Mouse (Mus musculus): Measurements from ENCODE around the gene Gm47985.
"Not testable (repeated sequence)": the region's sequence is repeated elsewhere in the genome, so short reads cannot be mapped to it uniquely, and the experiment has no call there.

Gene Gm47985

DNA sequence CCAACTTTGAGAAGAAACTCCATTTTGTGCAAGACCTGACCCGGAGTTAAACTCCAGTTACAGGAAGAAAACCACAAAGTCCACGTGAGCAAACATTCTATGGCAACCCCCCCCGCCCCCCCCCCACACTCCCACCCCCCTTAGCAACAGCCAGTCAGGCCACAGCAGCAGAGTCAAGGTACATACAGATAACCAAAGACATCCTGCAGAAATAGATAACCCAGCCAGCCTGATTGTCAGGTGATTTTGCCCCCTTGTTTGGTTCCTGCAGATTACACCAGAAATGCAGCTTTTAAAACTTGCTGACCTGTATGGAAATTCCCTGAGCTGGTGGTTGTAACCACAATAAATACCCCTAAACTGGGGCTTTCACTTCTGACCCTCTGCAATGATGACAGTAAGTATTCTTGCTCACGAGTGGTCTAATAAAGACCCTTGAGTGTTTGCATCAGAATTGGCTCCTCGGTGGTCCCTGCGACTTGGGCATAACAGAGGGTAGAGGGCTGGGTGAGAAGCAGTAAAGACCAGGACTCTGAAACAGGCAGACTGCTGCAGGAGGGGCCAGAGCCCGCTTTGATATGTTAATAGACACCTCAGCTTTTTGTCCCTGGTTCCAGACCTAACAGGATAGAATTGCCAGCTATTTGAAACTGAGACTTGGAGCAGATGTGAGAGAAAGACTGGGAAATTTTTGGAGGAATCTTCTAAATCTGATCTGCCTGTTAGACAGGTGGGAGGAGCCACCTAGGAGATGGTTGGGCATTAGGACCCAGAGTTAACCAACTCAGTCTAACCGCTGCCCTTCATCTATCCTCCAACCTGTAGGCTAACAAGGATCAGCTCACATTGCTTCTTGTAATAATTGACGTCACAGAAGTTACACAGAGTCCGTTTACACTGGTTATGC lies 5.1 kb upstream of the Gm47985 start:
- no peak for DNase-seq (ENCODE audit: low read depth, low spot score)

DNA sequence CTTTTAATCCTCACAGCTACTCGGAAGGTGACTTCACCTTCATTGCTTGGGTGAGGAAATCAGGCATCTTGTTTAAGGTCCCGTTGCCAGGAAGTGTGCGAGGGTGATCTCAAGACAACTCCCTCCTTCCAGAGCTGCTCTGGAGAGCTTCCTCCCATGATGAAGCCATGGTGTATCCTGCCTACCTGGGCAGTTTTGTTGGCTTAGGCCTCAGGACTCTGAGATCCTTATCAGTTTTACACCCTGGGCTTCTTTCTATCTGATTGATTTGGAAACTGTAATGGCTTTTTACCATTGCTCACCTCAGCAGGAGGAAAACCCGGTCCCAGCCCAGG lies 4.4 kb upstream of the Gm47985 start:
- DNase-seq (ENCODE audit: low read depth, low spot score), result no peak

DNA sequence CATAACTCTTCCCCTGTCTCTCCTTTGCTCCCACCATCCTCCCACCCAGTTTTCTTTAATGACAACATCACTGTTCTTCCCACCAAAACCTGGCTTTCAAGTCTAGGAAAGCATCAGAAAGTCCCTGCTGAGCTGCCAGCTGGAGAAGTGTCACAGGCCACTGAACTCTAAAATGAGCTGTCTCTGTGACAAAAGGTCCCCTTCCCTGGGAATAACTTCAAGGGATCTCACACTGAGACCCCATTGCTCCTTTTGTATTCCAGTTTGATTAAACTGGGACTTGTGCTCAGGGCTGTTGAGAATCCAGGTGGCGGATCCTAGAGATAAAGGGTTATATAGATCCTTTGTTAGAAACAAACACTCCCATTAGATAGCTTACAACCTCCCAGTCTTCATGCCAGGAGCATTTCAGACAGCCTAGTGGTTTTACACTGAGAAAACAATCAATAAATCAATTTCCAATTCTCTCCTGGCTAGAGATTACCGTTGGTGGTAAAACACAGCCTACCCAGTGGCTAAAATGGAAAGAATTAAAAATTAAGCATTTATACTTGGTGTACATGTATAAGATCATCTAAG lies 3.7 kb upstream of the Gm47985 start:
- DNase-seq (ENCODE audit: low read depth, low spot score), result no peak

DNA sequence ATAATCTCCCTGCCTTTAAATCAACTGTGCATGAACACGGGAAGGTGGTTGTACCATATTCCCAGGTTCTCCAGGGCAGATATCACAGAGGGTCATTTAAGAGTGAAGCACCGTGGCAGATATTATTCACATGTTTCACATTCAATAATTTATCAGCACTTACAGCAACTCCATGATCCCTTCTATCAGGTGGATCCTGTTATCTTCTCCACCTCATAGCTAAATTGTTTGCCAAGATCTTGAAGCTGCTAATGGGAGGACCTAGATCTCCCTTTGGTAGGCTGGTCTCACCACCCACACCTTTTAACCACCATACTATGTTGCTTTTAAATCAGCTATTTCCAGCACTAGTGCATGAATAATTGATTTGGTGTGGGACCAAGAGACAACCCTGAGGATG lies 2.2 kb upstream of the Gm47985 start:
- DNase-seq (ENCODE audit: low read depth, low spot score), result no peak

DNA sequence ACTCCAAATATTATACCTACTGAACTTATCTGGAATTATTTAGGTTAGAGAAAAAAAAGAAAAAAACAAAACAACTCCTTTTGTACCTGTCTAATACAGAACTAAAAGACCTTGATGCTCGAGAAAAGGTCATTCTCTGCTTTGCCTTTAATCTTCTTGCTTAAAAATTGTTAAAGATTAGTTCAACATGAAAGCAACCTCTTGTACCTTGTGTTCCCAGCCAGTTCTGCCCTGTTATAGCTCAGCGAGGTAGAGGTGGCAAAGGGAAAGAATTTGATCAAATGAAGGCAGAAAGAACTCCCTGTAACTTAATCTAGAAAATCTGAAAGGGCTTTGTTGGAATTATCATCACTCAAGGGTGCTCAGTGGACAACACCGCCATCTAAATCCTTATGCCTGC lies 3.8 kb downstream of the Gm47985 start:
- not testable (repeated sequence) for DNase-seq (ENCODE audit: low read depth, low spot score)

DNA sequence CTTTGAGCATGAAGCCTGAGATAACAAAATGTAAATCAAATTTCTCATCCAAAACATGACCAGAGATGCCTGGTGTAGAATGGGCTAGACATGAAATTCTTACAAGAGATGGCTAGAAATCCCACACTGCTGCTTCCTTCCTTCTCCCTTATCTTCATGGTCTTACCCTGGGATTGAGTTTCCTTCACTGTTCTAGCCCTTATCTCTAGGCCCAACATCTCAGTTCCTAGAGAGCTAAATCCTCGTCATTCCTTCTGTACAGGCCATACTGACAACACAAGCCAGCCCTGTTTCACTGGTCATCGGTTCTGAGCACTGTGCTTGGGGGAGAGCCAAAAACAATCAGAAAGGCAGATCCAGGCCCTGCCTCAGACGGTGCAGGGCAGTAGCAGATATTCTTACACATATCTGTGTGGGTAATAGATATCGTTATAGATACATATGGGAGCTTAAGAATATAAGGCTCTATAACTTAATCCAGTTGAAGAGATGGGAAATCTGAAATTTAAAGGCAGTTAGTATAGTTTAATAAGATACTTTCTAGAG lies 4.6 kb downstream of the Gm47985 start:
- DNase-seq (ENCODE audit: low read depth, low spot score), result not testable (repeated sequence)

DNA sequence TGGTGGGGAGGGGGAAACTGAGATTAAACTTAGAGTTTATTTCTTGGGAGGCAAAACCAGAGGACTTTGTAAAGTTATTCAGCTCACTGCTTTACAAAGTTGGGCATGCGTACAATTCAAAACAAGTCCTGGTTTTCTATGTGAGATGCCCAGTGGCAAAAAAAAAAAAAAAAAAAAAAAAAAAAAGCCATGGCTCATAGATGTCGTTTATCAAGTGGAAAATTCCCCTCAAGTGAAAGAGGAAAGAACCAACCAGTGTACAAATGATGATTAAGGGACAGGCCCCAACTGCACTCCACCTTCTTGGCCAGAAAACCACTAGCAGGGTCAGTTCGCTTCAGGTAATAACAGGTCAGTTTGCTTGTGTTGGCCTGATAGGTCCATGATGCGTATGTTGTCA lies 6.1 kb downstream of the Gm47985 start:
- DNase-seq (ENCODE audit: low read depth, low spot score), result no peak

DNA sequence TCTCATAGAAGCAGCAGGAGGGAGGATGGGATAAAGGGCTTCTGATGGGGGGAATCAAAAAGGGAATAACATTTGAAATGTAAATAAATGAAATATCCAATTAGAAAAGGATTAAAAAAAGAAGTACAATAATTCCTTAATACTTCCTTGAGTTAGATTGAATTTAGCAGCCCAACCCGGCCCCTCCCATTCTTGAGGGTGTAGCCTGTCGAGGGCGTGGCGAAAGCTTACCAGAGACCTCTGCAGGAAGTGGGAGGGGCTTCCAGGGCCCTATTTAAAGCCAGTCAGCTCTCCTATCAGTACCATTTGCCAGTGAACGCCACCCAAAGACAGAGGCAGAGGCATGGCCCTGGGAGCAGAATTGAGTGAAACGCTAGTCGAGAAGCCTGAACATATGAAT lies 9.7 kb downstream of the Gm47985 start, which contains the start of gene Gm8947:
Gene Gm8947 (plus strand): TSS at position 302 of the 400 bp plus-strand sequence.
- not testable (repeated sequence) for DNase-seq (ENCODE audit: low read depth, low spot score)

DNA sequence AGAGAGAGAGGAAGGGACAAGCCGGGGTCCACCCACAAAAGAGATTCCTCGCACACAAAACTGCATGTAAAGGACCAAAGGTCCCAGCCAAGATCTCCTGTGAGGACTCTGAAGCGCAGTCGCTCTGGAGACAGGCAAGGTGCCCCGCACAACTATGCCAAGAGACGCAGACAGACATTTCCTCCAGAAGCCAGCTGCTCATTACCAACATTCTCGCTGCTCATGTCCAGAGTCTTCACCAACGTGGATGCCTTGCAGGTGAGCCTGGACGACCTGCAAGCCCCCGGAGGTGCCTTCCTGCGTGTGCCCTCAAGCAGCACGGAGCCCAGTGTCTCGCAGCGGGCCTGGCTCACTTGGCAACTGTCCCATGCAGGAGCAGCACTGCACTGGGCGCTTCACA lies 10.4 kb downstream of the Gm47985 start:
- DNase-seq (ENCODE audit: low read depth, low spot score), result not testable (repeated sequence)

DNA sequence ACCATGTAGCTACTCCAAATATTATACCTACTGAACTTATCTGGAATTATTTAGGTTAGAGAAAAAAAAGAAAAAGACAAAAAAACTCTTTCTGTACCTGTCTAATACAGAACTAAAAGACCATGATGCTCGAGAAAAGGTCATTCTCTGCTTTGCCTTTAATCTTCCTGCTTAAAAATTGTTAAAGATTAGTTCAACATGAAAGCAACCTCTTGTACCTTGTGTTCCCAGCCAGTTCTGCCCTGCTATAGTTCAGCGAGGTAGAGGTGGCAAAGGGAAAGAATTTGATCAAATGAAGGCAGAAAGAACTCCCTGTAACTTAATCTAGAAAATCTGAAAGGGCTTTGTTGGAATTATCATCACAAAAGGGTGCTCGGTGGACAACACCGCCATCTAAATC lies 13.6 kb downstream of the Gm47985 start:
- DNase-seq (ENCODE audit: low read depth, low spot score), result not testable (repeated sequence)

DNA sequence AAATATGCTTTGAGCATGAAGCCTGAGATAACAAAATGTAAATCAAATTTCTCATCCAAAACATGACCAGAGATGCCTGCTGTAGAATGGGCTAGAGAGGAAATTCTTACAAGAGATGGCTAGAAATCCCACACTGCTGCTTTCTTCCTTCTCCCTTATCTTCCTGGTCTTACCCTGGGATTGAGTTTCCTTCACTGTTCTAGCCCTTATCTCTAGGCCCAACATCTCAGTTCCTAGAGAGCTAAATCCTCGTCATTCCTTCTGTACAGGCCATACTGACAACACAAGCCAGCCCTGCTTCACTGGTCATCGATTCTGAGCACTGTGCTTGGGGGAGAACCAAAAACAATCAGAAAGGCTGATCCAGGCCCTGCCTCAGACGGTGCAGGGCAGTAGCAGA lies 14.4 kb downstream of the Gm47985 start:
- not testable (repeated sequence) for DNase-seq (ENCODE audit: low read depth, low spot score)

DNA sequence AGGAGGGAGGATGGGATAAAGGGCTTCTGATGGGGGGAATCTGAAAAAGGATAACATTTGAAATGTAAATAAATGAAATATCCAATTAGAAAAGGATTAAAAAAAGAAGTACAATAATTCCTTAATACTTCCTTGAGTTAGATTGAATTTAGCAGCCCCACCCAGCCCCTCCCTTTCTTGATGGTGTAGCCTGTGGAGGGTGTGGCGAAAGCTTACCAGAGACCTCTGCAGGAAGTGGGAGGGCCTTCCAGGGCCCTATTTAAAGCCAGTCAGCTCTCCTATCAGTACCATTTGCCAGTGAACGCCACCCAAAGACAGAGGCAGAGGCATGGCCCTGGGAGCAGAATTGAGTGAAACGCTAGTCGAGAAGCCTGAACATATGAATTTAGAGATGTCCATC lies 15.8 kb downstream of the Gm47985 start, which contains the start of gene Gm47995:
Gene Gm47995 (plus strand): TSS at position 329 of the 400 bp plus-strand sequence.
- not testable (repeated sequence) for DNase-seq (ENCODE audit: low read depth, low spot score)

DNA sequence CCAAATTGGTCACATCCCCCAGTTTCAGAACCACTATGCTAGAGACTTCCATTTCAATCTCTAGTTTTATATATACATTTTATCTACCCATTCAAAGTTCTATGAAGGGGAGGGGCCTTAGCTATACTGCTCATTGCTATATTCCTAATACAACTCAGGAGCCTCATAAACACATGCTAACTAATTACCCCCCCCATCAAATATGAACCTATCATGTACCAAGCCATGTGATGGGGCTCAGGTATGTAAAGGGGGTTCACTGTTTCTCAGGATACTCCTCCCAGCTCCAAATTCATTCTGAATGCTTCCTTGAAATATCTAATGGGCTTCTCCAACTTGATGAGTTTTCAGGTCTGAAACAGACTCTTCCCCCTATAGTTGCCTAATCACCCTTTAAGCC lies 18.3 kb downstream of the Gm47985 start:
- not testable (repeated sequence) for DNase-seq (ENCODE audit: low read depth, low spot score)

DNA sequence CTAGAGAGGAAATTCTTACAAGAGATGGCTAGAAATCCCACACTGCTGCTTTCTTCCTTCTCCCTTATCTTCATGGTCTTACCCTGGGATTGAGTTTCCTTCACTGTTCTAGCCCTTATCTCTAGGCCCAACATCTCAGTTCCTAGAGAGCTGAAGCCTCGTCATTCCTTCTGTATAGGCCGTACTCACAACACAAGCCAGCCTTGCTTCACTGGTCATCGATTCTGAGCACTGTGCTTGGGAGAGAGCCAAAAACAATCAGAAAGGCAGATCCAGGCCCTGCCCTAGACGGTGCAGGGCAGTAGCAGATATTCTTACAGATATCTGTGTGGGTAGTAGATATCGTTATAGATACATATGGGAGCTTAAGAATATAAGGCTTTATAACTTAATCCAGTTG lies 20.4 kb downstream of the Gm47985 start:
- DNase-seq (ENCODE audit: low read depth, low spot score), result not testable (repeated sequence)

DNA sequence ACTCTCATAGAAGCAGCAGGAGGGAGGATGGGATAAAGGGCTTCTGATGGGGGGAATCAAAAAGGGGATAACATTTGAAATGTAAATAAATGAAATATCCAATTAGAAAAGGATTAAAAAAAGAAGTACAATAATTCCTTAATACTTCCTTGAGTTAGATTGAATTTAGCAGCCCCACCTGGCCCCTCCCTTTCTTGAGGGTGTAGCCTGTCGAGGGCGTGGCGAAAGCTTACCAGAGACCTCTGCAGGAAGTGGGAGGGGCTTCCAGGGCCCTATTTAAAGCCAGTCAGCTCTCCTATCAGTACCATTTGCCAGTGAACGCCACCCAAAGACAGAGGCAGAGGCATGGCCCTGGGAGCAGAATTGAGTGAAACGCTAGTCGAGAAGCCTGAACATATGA lies 21.5 kb downstream of the Gm47985 start, which contains the start of gene 3110040M04Rik:
Gene 3110040M04Rik (plus strand): TSS at position 304 of the 400 bp plus-strand sequence.
- not testable (repeated sequence) for DNase-seq (ENCODE audit: low read depth, low spot score)

DNA sequence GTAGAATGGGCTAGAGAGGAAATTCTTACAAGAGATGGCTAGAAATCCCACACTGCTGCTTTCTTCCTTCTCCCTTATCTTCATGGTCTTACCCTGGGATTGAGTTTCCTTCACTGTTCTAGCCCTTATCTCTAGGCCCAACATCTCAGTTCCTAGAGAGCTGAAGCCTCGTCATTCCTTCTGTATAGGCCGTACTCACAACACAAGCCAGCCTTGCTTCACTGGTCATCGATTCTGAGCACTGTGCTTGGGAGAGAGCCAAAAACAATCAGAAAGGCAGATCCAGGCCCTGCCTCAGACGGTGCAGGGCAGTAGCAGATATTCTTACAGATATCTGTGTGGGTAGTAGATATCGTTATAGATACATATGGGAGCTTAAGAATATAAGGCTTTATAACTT lies 26.2 kb downstream of the Gm47985 start:
- DNase-seq (ENCODE audit: low read depth, low spot score), result not testable (repeated sequence)

DNA sequence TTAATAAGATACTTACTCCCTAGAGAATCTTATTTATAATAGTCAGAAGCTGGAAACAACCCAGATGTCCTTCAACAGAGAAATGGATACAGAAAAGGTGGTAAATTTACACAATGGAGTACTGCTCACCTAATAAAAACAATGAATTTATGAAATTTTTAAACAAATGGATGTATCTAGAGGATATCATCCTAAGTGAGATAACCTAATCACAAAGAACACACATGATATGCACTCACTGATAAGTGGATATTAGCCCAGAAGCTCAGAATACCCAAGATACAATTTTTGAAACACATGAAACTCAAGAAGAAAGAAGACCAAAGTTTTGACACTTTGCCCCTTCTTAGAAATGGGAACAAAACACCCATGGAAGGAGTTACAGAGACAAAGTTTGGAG lies 26.6 kb downstream of the Gm47985 start:
- DNase-seq (ENCODE audit: low read depth, low spot score), result not testable (repeated sequence)

DNA sequence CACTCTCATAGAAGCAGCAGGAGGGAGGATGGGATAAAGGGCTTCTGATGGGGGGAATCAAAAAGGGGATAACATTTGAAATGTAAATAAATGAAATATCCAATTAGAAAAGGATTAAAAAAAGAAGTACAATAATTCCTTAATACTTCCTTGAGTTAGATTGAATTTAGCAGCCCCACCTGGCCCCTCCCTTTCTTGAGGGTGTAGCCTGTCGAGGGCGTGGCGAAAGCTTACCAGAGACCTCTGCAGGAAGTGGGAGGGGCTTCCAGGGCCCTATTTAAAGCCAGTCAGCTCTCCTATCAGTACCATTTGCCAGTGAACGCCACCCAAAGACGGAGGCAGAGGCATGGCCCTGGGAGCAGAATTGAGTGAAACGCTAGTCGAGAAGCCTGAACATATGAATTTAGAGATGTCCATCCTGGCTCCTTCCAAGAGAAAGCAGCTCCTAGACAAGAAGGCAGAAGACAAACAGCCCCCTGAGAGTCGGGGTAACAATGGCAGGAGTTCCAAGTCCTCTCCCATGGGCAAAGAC lies 27.6 kb downstream of the Gm47985 start, which contains the start of gene Gm47996:
Gene Gm47996 (plus strand): TSS at position 308 of the 532 bp plus-strand sequence.
- not testable (repeated sequence) for DNase-seq (ENCODE audit: low read depth, low spot score)

DNA sequence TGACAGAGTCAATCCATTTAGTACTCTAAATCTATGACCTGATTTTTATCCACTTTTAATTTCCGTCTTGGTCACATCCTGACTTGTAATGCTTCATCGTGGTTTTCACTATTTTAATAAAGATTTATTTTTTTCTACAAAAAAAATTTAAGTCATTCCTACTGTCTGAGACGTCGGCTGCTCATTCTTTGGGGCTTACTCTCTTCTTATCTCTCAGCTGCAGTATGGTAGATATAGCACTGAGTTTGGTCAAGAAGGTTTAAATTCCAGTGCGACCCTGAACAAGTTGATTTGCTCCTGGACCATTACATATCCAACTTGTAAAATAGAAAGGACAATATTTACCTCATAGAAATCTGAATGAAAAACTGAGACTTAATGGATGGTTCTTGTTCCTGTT lies 29.3 kb downstream of the Gm47985 start:
- not testable (repeated sequence) for DNase-seq (ENCODE audit: low read depth, low spot score)

DNA sequence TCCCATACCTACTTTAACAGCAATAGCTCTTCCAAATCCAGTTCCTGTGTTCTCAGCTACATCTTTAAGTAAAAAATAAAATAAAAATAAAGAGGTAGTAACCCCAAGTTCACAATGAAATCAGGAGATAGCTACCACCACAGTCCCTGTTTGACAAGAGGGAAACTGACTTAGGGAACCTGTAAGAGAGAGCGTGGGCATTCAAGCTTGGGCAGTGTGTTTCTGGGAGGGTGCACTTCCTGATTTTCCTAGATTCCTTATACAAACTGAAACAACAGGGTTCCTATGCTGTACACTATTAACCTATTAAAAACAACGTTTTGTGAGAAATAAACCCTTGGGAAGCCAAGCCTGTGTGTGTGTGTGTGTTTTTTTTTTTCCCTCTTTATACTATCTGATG lies 32.5 kb downstream of the Gm47985 start:
- DNase-seq (ENCODE audit: low read depth, low spot score), result no peak

DNA sequence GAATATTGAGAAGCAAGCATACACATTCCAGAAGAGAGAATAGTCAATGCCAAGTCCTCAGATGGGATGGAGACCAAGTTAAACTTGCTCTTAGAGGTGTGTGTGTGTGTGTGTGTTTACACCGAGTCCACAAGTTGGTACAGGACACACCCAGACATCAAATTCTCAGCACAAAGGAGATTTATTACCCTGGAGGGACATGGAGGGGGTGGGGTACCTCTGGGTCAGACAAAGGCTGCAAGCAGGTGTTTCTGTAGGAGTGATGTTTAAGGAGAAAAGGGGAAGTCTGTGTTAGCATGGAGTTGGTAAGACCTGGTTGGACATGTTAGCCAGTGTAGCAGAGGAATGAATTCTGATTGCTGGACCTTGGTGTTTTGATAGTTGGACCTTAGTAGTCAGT lies 33.6 kb downstream of the Gm47985 start:
- no peak for DNase-seq (ENCODE audit: low read depth, low spot score)

DNA sequence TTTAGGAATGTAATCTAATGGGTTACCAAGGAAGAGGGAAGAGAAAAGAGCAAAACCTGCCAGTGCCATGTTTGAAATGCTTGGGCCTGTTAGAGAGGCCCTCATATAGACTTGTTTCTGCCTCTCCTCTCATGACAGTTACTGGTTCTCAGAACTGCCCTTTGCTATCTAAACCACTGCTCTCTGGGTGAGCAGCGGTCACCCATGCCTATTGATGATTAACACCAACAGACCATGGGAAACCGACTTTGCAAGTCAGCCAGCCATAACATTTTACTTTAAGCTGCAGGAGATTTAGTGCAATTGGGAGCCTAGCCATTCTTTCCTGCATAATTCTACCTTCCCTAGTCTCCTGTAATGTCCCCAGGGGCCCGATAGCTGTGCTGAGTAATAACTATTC lies 34.1 kb downstream of the Gm47985 start:
- no peak for DNase-seq (ENCODE audit: low read depth, low spot score)
